22 mouse cellular contexts compared by ENCODE assay signal in the genomic region with DNA sequence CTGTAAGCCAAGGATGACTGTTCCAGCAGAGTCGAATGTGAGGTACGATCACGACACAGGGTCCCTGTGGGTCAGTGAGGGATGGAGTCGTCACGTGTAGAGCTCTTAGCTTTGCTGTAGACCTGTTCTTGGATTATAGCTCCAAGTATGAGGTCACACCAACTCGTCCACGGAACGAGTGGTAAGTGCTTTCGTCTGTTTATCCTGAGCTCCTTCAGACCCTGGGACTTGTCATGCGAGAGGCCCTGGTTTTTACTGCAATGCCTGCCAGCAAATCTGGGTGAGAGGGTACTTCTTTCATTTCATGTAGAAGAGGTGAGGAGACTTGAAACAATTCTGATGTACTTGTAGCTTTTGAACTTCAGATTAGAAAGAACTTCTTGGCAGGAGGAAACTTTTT.
DNase-seq lines count a peak whose midpoint lies in the region; ATAC-seq and TF ChIP-seq lines count a peak whose summit lies in the region.
"Had no signal": no experiment of that assay in that cellular context is flagged by ENCODE, and none has a peak within 500 bp of the region (broad histone marks: within the 10 kb centered on the region; RNA-seq: fewer than 3 reads in every experiment).

No protein-coding gene starts in this region.

- no peak overlapping the region for H3K27ac ChIP-seq in lung, postnatal 0 days (ENCODE audit: low read length)
- H3K27ac ChIP-seq: forebrain, embryonic 10.5 days; forebrain, embryonic 13.5 days; gastrocnemius, adult 2 months; hindbrain, embryonic 10.5 days; hindbrain, embryonic 13.5 days had no signal

- ATAC-seq in lung, postnatal 0 days, result peak; percentile 94
- ATAC-seq: activated CD4-positive, CD25-positive, alpha-beta regulatory T cell, adult 4 months; forebrain, embryonic 13.5 days; forebrain, embryonic 16.5 days; hindbrain, embryonic 16.5 days had no signal

- no peak for TF ChIP-seq POLR2A in lung, adult 2 months (IDR thresholded peaks at IDR 0.05; ENCODE audit: borderline replicate concordance, extremely low read depth, low read depth, low read length)

- no peak overlapping the region for H3K4me3 ChIP-seq in lung, adult 2 months (replicated peaks; ENCODE audit: extremely low read depth, low read depth, low read length)
- H3K4me3 ChIP-seq in lung, postnatal 0 days (ENCODE audit: low read depth, low read length), result no peak overlapping the region
- H3K4me3 ChIP-seq: forebrain, embryonic 10.5 days; forebrain, embryonic 13.5 days; gastrocnemius, adult 2 months; hindbrain, embryonic 10.5 days; hindbrain, embryonic 13.5 days had no signal

- H3K9ac ChIP-seq in lung, postnatal 0 days (replicated peaks; ENCODE audit: low read depth), result no peak overlapping the region
- H3K9ac ChIP-seq: forebrain, embryonic 13.5 days; hindbrain, embryonic 13.5 days had no signal

- WGBS in lung, adult 2 months, result 69% methylated on average over 10 of the region's 10 CpGs
- WGBS in lung, postnatal 0 days, result 46% methylated on average over 10 of the region's 10 CpGs

- no peak overlapping the region for H3K4me2 ChIP-seq in lung, postnatal 0 days (replicated peaks; ENCODE audit: low read depth, low read length)
- H3K4me2 ChIP-seq: forebrain, embryonic 13.5 days; heart, embryonic 11.5 days; hindbrain, embryonic 13.5 days had no signal

- peaks cover 3% of the 10 kb centered on the region; the same call in 1 of the 2 replicates for H3K4me1 ChIP-seq in lung, adult 2 months (ENCODE audit: control insufficient read depth, insufficient read depth, low read length)
- no peaks in the 10 kb centered on the region for H3K4me1 ChIP-seq in lung, postnatal 0 days (ENCODE audit: insufficient read depth, low read depth, low read length)

- peak; percentile 31 to 50 for DNase-seq in lung, adult 18-20 months
- DNase-seq in lung, adult 2 months, result no peak
- DNase-seq in lung, postnatal 0 days (ENCODE audit: low spot score), result peak; percentile 89
- DNase-seq in lung, postnatal 36 days, result peak; percentile 44
- DNase-seq in thymus, postnatal 36 days, result no peak
- no peak for DNase-seq in left cerebral cortex, postnatal 4 days
- DNase-seq: adrenal gland, adult 8-10 months; adrenal gland, postnatal 25 days; cerebellum, adult 18-20 months; cerebellum, adult 9-10 months; cerebellum, postnatal 14 days; gastrocnemius, adult 2 months; gastrocnemius, postnatal 14 days; heart, adult 11 months had no signal

- no peaks in the 10 kb centered on the region for H3K27me3 ChIP-seq in lung, postnatal 0 days (replicated peaks; ENCODE audit: insufficient read depth, low read length)
- H3K27me3 ChIP-seq: forebrain, embryonic 13.5 days; hindbrain, embryonic 13.5 days had no signal

- peak; percentile 41; the same call in 1 of the 2 replicates for TF ChIP-seq EP300 in lung, postnatal 0 days (IDR thresholded peaks at IDR 0.05)

- no peaks in the 10 kb centered on the region for H3K9me3 ChIP-seq in lung, postnatal 0 days (ENCODE audit: low read length)
- H3K9me3 ChIP-seq: forebrain, embryonic 10.5 days; forebrain, embryonic 13.5 days; hindbrain, embryonic 10.5 days; hindbrain, embryonic 13.5 days had no signal

- no peak for TF ChIP-seq CTCF in lung, adult 2 months (IDR thresholded peaks at IDR 0.05; ENCODE audit: insufficient read depth, low read length)
- no peak for TF ChIP-seq CTCF in lung, postnatal 0 days (IDR thresholded peaks at IDR 0.05)

- intact Hi-C loops in left cerebral cortex, postnatal 4 days (cut with DNase I), result no loop called here

- no peaks in the 10 kb centered on the region for H3K36me3 ChIP-seq in lung, postnatal 0 days (ENCODE audit: insufficient read depth, low read length)
- H3K36me3 ChIP-seq: forebrain, embryonic 10.5 days; hindbrain, embryonic 10.5 days; hindbrain, embryonic 13.5 days had no signal

Comparison
In these comparisons a context has a peak if more than half of its experiments do, and no peak if none do; other contexts are left out.
1. DNase-seq: peak in lung, adult 18-20 months (2 of 2), lung, postnatal 0 days (single experiment) and lung, postnatal 36 days (single experiment); none in lung, adult 2 months (single experiment), thymus, postnatal 36 days (0 of 2) and left cerebral cortex, postnatal 4 days (single experiment).